Mouse (Mus musculus): ENCODE measurements around the gene Rbp1. TPM values are rescaled to one million over a fixed set of nuclear protein-coding genes. Genes with fewer than 3 reads are reported as not detected.

Rbp1 gene
- total RNA-seq, 1 experiment, result 11.5 TPM

GRCm38 (mm10) chr9:98379736-98380135 lies 43.0 kb upstream of the Rbp1 start:
- H3K9ac ChIP-seq (ENCODE audit: insufficient read depth, low read depth, low read length, poor library complexity, severe bottlenecking), result no peak overlapping the region
- H3K27ac ChIP-seq (ENCODE audit: insufficient read depth, low read depth, low read length, poor library complexity, severe bottlenecking), result no peak overlapping the region
- no peaks in the 10 kb centered on the region for H3K9me3 ChIP-seq (ENCODE audit: control insufficient read depth, insufficient read depth, low read depth, low read length)
- H3K4me1 ChIP-seq (ENCODE audit: control insufficient read depth in 2 of 2, insufficient read depth in 2 of 2, low read length in 2 of 2, poor library complexity in 1 of 2), result no peaks in the 10 kb centered on the region
- no peak overlapping the region for H3K4me3 ChIP-seq (ENCODE audit: insufficient read depth in 1 of 2, low read depth in 1 of 2, low read length in 2 of 2, poor library complexity in 1 of 2, severe bottlenecking in 1 of 2)
- in situ Hi-C loops (cut with MboI; ENCODE audit: low sequenced_read_pairs in 2 of 2, unreplicated experiment in 2 of 2), result no loop called here
- DNase-seq (ENCODE audit: low read depth, low spot score), result no peak
- TF ChIP-seq ZNF384 (IDR thresholded peaks at IDR 0.05; ENCODE audit: low read depth, low read length), result no peak
- no peak for TF ChIP-seq CHD2 (IDR thresholded peaks at IDR 0.05; ENCODE audit: low read depth, low read length)
- TF ChIP-seq HCFC1 (IDR thresholded peaks at IDR 0.05; ENCODE audit: borderline replicate concordance, insufficient read depth, low read length), result no peak
- TF ChIP-seq ZC3H11A (IDR thresholded peaks at IDR 0.05; ENCODE audit: borderline replicate concordance, low read depth, low read length), result no peak
- TF ChIP-seq MAFK (IDR thresholded peaks at IDR 0.05; ENCODE audit: insufficient read depth, low read depth, low read length), result no peak
- H3K36me3 ChIP-seq (ENCODE audit: control insufficient read depth, insufficient read depth, low read length, poor library complexity, severe bottlenecking), result no peaks in the 10 kb centered on the region

GRCm38 (mm10) chr9:98380593-98380992 lies 42.2 kb upstream of the Rbp1 start:
- Histone ChIP-seq H3K4me3 (ENCODE audit: insufficient read depth in 1 of 2, low read depth in 1 of 2, low read length in 2 of 2, poor library complexity in 1 of 2, severe bottlenecking in 1 of 2) (no peak overlapping the region), H3K9ac (ENCODE audit: insufficient read depth, low read depth, low read length, poor library complexity, severe bottlenecking) (no peak overlapping the region), H3K4me1 (ENCODE audit: control insufficient read depth in 2 of 2, insufficient read depth in 2 of 2, low read length in 2 of 2, poor library complexity in 1 of 2) (no peaks in the 10 kb centered on the region), H3K9me3 (ENCODE audit: control insufficient read depth, insufficient read depth, low read depth, low read length) (no peaks in the 10 kb centered on the region), H3K36me3 (ENCODE audit: control insufficient read depth, insufficient read depth, low read length, poor library complexity, severe bottlenecking) (no peaks in the 10 kb centered on the region), H3K27ac (ENCODE audit: insufficient read depth, low read depth, low read length, poor library complexity, severe bottlenecking) (no peak overlapping the region)
- in situ Hi-C loops (cut with MboI; ENCODE audit: low sequenced_read_pairs in 2 of 2, unreplicated experiment in 2 of 2), result no loop called here
- DNase-seq (ENCODE audit: low read depth, low spot score), result no peak
- TF ChIP-seq ZC3H11A (IDR thresholded peaks at IDR 0.05; ENCODE audit: borderline replicate concordance, low read depth, low read length) (no peak), HCFC1 (IDR thresholded peaks at IDR 0.05; ENCODE audit: borderline replicate concordance, insufficient read depth, low read length) (no peak), MAFK (IDR thresholded peaks at IDR 0.05; ENCODE audit: insufficient read depth, low read depth, low read length) (no peak), ZNF384 (IDR thresholded peaks at IDR 0.05; ENCODE audit: low read depth, low read length) (no peak), CHD2 (IDR thresholded peaks at IDR 0.05; ENCODE audit: low read depth, low read length) (no peak)

GRCm38 (mm10) chr9:98387741-98388632 lies 34.8 kb upstream of the Rbp1 start:
- Histone ChIP-seq H3K4me1 (ENCODE audit: control insufficient read depth in 2 of 2, insufficient read depth in 2 of 2, low read length in 2 of 2, poor library complexity in 1 of 2) (no peaks in the 10 kb centered on the region), H3K9me3 (ENCODE audit: control insufficient read depth, insufficient read depth, low read depth, low read length) (no peaks in the 10 kb centered on the region), H3K4me3 (ENCODE audit: insufficient read depth in 1 of 2, low read depth in 1 of 2, low read length in 2 of 2, poor library complexity in 1 of 2, severe bottlenecking in 1 of 2) (no peak overlapping the region), H3K27ac (ENCODE audit: insufficient read depth, low read depth, low read length, poor library complexity, severe bottlenecking) (no peak overlapping the region), H3K9ac (ENCODE audit: insufficient read depth, low read depth, low read length, poor library complexity, severe bottlenecking) (no peak overlapping the region), H3K36me3 (ENCODE audit: control insufficient read depth, insufficient read depth, low read length, poor library complexity, severe bottlenecking) (no peaks in the 10 kb centered on the region)
- DNase-seq (ENCODE audit: low read depth, low spot score), result no peak
- in situ Hi-C loops (cut with MboI; ENCODE audit: low sequenced_read_pairs in 2 of 2, unreplicated experiment in 2 of 2), result no loop called here
- no peak for TF ChIP-seq MAFK (IDR thresholded peaks at IDR 0.05; ENCODE audit: insufficient read depth, low read depth, low read length)
- TF ChIP-seq ZC3H11A (IDR thresholded peaks at IDR 0.05; ENCODE audit: borderline replicate concordance, low read depth, low read length), result no peak
- TF ChIP-seq CHD2 (IDR thresholded peaks at IDR 0.05; ENCODE audit: low read depth, low read length), result no peak

- DNase-seq (ENCODE audit: low read depth, low spot score), result no peak
- H3K4me3 ChIP-seq (ENCODE audit: insufficient read depth in 1 of 2, low read depth in 1 of 2, low read length in 2 of 2, poor library complexity in 1 of 2, severe bottlenecking in 1 of 2), result no peak overlapping the region
- in situ Hi-C loops (cut with MboI; ENCODE audit: low sequenced_read_pairs in 2 of 2, unreplicated experiment in 2 of 2), result no loop called here
- no peaks in the 10 kb centered on the region for H3K4me1 ChIP-seq (ENCODE audit: control insufficient read depth in 2 of 2, insufficient read depth in 2 of 2, low read length in 2 of 2, poor library complexity in 1 of 2)
- H3K9me3 ChIP-seq (ENCODE audit: control insufficient read depth, insufficient read depth, low read depth, low read length), result no peaks in the 10 kb centered on the region
- TF ChIP-seq HCFC1 (IDR thresholded peaks at IDR 0.05; ENCODE audit: borderline replicate concordance, insufficient read depth, low read length) (no peak), ZC3H11A (IDR thresholded peaks at IDR 0.05; ENCODE audit: borderline replicate concordance, low read depth, low read length) (no peak), ZNF384 (IDR thresholded peaks at IDR 0.05; ENCODE audit: low read depth, low read length) (no peak), CHD2 (IDR thresholded peaks at IDR 0.05; ENCODE audit: low read depth, low read length) (no peak), MAFK (IDR thresholded peaks at IDR 0.05; ENCODE audit: insufficient read depth, low read depth, low read length) (no peak)
- H3K36me3 ChIP-seq (ENCODE audit: control insufficient read depth, insufficient read depth, low read length, poor library complexity, severe bottlenecking), result no peaks in the 10 kb centered on the region
- no peak overlapping the region for H3K9ac ChIP-seq (ENCODE audit: insufficient read depth, low read depth, low read length, poor library complexity, severe bottlenecking)
- H3K27ac ChIP-seq (ENCODE audit: insufficient read depth, low read depth, low read length, poor library complexity, severe bottlenecking), result no peak overlapping the region
Observed at GRCm38 (mm10) chr9:98388633-98388965, 34.2 kb upstream of the Rbp1 start.
